Mouse (Mus musculus): Measurements from ENCODE around the gene Pdzrn4.

DNA sequence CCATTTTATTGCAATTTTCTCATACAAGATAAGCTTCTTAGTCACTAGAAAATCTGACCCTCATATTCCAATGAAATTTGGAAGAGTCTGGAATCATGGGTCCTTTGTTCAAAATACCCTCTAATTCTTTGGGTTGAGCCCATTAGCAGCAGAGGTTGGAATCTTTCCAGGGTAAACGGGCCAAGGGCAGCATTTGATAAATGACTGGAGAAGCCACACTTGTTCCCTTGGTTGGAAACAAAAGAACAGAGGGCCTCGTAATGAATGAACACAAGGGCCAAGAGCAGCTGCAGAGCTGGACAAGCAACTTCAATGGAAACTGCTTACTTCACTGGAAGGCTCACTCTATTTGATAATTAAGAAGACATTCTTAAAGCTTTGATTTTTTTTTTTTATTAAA lies 198.0 kb downstream of the Pdzrn4 start:
- no peak for TF ChIP-seq MAFK (IDR thresholded peaks at IDR 0.05; ENCODE audit: insufficient read depth, low read depth, low read length)
- TF ChIP-seq CHD2 (IDR thresholded peaks at IDR 0.05; ENCODE audit: low read depth, low read length) = no peak
- TF ChIP-seq HCFC1 (IDR thresholded peaks at IDR 0.05; ENCODE audit: borderline replicate concordance, insufficient read depth, low read length) = no peak
- TF ChIP-seq ZC3H11A (IDR thresholded peaks at IDR 0.05; ENCODE audit: borderline replicate concordance, low read depth, low read length) = no peak

Data from ES-E14 (cell line).